Mouse (Mus musculus) liver, postnatal 0 days (tissue): ENCODE results near the gene Zdhhc14.
A peak's percentile ranks its signal among the peaks of the same experiment; 100 is the strongest.

Experiments
- CTCF ChIP-seq: sonication (generic); IDR thresholded peaks from 2 replicates; pipeline ENCODE4 v1.5.1; 2016; ENCODE audit warnings: antibody characterized with exemption, low read depth
- EP300 ChIP-seq: IDR thresholded peaks from 2 replicates; pipeline ENCODE4 v1.6.1; 2016; ENCODE audit warnings: antibody characterized with exemption, low read depth, mild to moderate bottlenecking

GRCm38 (mm10) chr17:5752716-5753585 is 260.6 kb downstream of the Zdhhc14 start:
- peak; percentile 90 for TF ChIP-seq CTCF
- no peak for TF ChIP-seq EP300
